Comparison of ENCODE assay signal across 12 mouse cellular contexts in the genomic region with DNA sequence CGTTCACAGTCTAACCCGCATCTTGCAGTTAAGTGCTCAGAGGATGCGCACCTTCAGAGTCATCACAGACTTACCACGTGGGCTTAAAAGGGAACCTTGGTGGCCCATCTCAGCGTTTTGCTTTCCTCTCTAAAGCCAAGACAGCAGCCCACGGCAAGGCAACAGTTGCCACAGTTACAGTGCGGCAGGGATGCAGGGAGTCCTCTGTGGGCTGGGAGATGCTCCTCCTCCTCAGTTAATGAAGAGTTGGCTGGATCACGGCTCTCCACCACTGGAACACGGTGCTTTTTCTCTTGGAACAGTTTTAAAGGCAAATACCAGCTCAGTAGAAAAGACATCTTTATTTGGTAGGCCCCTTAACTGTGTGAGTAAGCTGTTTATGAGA. TPM values are rescaled to one million over a fixed set of nuclear protein-coding genes. Genes with fewer than 3 reads are reported as not detected.
DNase-seq lines count a peak whose midpoint lies in the region; TF ChIP-seq lines count a peak whose summit lies in the region.
"Had no signal": no experiment of that assay in that cellular context is flagged by ENCODE, and none has a peak within 500 bp of the region (broad histone marks: within the 10 kb centered on the region; RNA-seq: fewer than 3 reads in every experiment).

No protein-coding gene starts in this region.

- intact Hi-C loops in heart, adult 2 months (cut with DNase I), result no loop called here

- no peak for TF ChIP-seq EP300 in heart, adult 2 months (IDR thresholded peaks at IDR 0.05; ENCODE audit: insufficient read depth, low read depth, low read length)

- no peak overlapping the region for H3K4me3 ChIP-seq in heart, embryonic 10.5 days
- H3K4me3 ChIP-seq in heart, adult 2 months, result no peak overlapping the region
- no peak overlapping the region for H3K4me3 ChIP-seq in olfactory bulb, adult 2 months (ENCODE audit: insufficient read depth, low read depth, low read length)
- H3K4me3 ChIP-seq: hindbrain, embryonic 15.5 days; lung, embryonic 15.5 days had no signal

- TF ChIP-seq CTCF in heart, adult 2 months (IDR thresholded peaks at IDR 0.05), result no peak
- no peak for TF ChIP-seq CTCF in olfactory bulb, adult 2 months (IDR thresholded peaks at IDR 0.05; ENCODE audit: insufficient read depth, low read depth, low read length)

- H3K9ac ChIP-seq in heart, adult 2 months (ENCODE audit: low read depth, low read length), result no peak overlapping the region
- H3K9ac ChIP-seq: hindbrain, embryonic 15.5 days; lung, embryonic 15.5 days had no signal

- 84% methylated on average over 9 of the region's 9 CpGs for WGBS in heart, embryonic 10.5 days
- 75% methylated on average over 9 of the region's 9 CpGs for WGBS in heart, adult 2 months
- WGBS in olfactory bulb, adult 2 months, result 14% methylated on average over 9 of the region's 9 CpGs

- no peaks in the 10 kb centered on the region for H3K9me3 ChIP-seq in heart, embryonic 10.5 days
- H3K9me3 ChIP-seq: hindbrain, embryonic 15.5 days; lung, embryonic 15.5 days had no signal

- no peak for TF ChIP-seq POLR2A in heart, adult 2 months (IDR thresholded peaks at IDR 0.05; ENCODE audit: insufficient read depth, low read depth, low read length)
- no peak for TF ChIP-seq POLR2A in olfactory bulb, adult 2 months (IDR thresholded peaks at IDR 0.05; ENCODE audit: insufficient read depth, low read depth, low read length)

- H3K79me2 ChIP-seq in heart, adult 2 months (replicated peaks; ENCODE audit: control insufficient read depth, insufficient read depth, low read length), result peaks cover 4% of the 10 kb centered on the region; the same call in 1 of the 2 replicates

- peak overlapping the region; percentile 36; the same call in 1 of the 2 replicates for H3K27ac ChIP-seq in heart, embryonic 10.5 days
- H3K27ac ChIP-seq in heart, adult 2 months, result no peak overlapping the region
- peak overlapping the region; percentile 10; the same call in 1 of the 2 replicates for H3K27ac ChIP-seq in olfactory bulb, adult 2 months (ENCODE audit: insufficient read depth, low read depth, low read length)
- H3K27ac ChIP-seq: hindbrain, embryonic 15.5 days; lung, embryonic 15.5 days had no signal

- no peaks in the 10 kb centered on the region for H3K36me3 ChIP-seq in heart, embryonic 10.5 days
- peaks cover 2% of the 10 kb centered on the region for H3K36me3 ChIP-seq in heart, adult 2 months (ENCODE audit: control insufficient read depth, insufficient read depth, low read length)
- H3K36me3 ChIP-seq: hindbrain, embryonic 15.5 days; lung, embryonic 15.5 days had no signal

- no peaks in the 10 kb centered on the region for H3K27me3 ChIP-seq in heart, embryonic 10.5 days (ENCODE audit: insufficient read depth, poor library complexity, severe bottlenecking)
- H3K27me3 ChIP-seq in heart, adult 2 months (ENCODE audit: control insufficient read depth, insufficient read depth, low read length), result no peaks in the 10 kb centered on the region
- H3K27me3 ChIP-seq: hindbrain, embryonic 15.5 days; lung, embryonic 15.5 days had no signal

- no peak for DNase-seq in heart, embryonic 10.5 days (ENCODE audit: low spot score)
- DNase-seq in heart, adult 2 months, result no peak
- peak; percentile 84 for DNase-seq in brain, adult 2 months (ENCODE audit: low read depth, low spot score)
- DNase-seq in layer of hippocampus, postnatal 36 days, result peak; percentile 60 to 74
- DNase-seq in lung, postnatal 4 days, result no peak
- DNase-seq in spleen, postnatal 4 days (ENCODE audit: low spot score in 2 of 2), result no peak
- DNase-seq in embryo, embryonic 9.5 days (ENCODE audit: extremely low spot score), result no peak
- DNase-seq: cerebellum, postnatal 36 days; midbrain, embryonic 14.5 days had no signal

- H3K4me1 ChIP-seq in heart, embryonic 10.5 days, result peaks cover 54% of the 10 kb centered on the region
- peaks cover 3% of the 10 kb centered on the region; the same call in 1 of the 2 replicates for H3K4me1 ChIP-seq in heart, adult 2 months (ENCODE audit: control insufficient read depth, insufficient read depth, low read length)
- H3K4me1 ChIP-seq in olfactory bulb, adult 2 months (ENCODE audit: control insufficient read depth, insufficient read depth, low read length), result peaks cover 25% of the 10 kb centered on the region

RNA-seq across cellular contexts. Expression of gene Noct, which starts 4.6 kb away (rescaled TPM):
- 10.7 and 13.7 TPM in 2 replicates for polyA plus RNA-seq in heart, embryonic 10.5 days (2016; fragmentation: Nextera tagmentation; extraction: Ambion mirVana)
- total RNA-seq in heart, adult 2 months (2021), result 10 to 100 TPM; 39.4 to 45.1 TPM
- polyA plus RNA-seq in heart, adult 2 months (2012; rRNA removed), result 23.2 and 28.9 TPM in 2 replicates
- total RNA-seq in layer of hippocampus, postnatal 36 days (2021), result 10 to 100 TPM; 57.7 to 62.8 TPM
- not detected in 2 replicates for polyA plus RNA-seq in olfactory bulb, adult 2 months (2012; ENCODE audit: insufficient read depth, insufficient read length, low replicate concordance, missing spikeins)

Comparison
In these comparisons a context has a peak if more than half of its experiments do, and no peak if none do; other contexts are left out.
1. DNase-seq: peak in brain, adult 2 months (single experiment) and layer of hippocampus, postnatal 36 days (2 of 2); none in heart, embryonic 10.5 days (single experiment), heart, adult 2 months (0 of 2), lung, postnatal 4 days (0 of 2), spleen, postnatal 4 days (0 of 2) and embryo, embryonic 9.5 days (single experiment).
2. RNA of gene Noct, which starts 4.6 kb away (polyA plus RNA-seq): 23.2 to 28.9 TPM in heart, adult 2 months and 10.7 to 13.7 TPM in heart, embryonic 10.5 days; not detected in olfactory bulb, adult 2 months; every median in the first group is over 10 times any median in the second.